ENCODE assay signal across 21 mouse cellular contexts in the genomic region with DNA sequence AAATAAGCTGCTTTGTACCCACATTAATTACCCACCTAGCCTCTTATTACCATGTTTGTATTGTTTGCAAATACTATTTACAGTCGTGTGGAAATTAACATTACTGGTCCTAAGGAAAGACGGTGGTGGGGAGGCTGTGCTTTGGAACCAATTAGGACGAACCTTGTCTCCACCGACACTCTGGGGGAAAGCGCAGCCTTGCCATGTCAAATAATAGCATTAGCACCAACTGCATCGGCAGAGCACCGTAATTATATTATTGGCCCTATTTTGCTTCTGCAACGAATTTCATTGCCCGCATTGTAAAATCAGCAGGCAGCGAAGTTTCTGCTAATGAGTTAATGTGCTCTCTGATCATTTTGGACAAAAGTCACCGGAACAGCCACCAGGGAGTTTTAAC.
DNase-seq lines count a peak whose midpoint lies in the region; ATAC-seq and TF ChIP-seq lines count a peak whose summit lies in the region.
"Had no signal": no experiment of that assay in that cellular context is flagged by ENCODE, and none has a peak within 500 bp of the region (broad histone marks: within the 10 kb centered on the region; RNA-seq: fewer than 3 reads in every experiment).

No protein-coding gene starts in this region.

- no peak overlapping the region for H3K9ac ChIP-seq in hindbrain, embryonic 14.5 days
- no peak overlapping the region for H3K9ac ChIP-seq in hindbrain, postnatal 0 days (replicated peaks; ENCODE audit: low read length)
- H3K9ac ChIP-seq: embryonic facial prominence, embryonic 12.5 days; liver, embryonic 15.5 days; lung, embryonic 14.5 days had no signal

- DNase-seq in hindbrain, embryonic 14.5 days (ENCODE audit: low spot score) = peak; percentile 28
- DNase-seq in hindbrain, postnatal 0 days (ENCODE audit: low spot score) = no peak
- DNase-seq in retina, postnatal 1 day = peak; percentile 41
- DNase-seq in retina, embryonic 14.5 days (ENCODE audit: low spot score) = no peak
- no peak for DNase-seq in limb, embryonic 10.5 days (ENCODE audit: low spot score)
- DNase-seq in kidney, adult 2 months = no peak
- no peak for DNase-seq in embryo, embryonic 11 days
- DNase-seq: adrenal gland, adult 2 months; B cell, adult 2 months; cerebellum, adult 8-10 months; cerebellum, postnatal 25 days; kidney, adult 9 months; kidney, postnatal 10 days; layer of hippocampus, postnatal 36 days; lung, embryonic 14.5 days; lung, postnatal 14 days; thymus, postnatal 4 days had no signal

- H3K36me3 ChIP-seq in hindbrain, embryonic 14.5 days (replicated peaks; ENCODE audit: control insufficient read depth, insufficient read depth) = no peaks in the 10 kb centered on the region
- no peaks in the 10 kb centered on the region for H3K36me3 ChIP-seq in hindbrain, postnatal 0 days (ENCODE audit: insufficient read depth, low read length)
- no peaks in the 10 kb centered on the region for H3K36me3 ChIP-seq in limb, embryonic 10.5 days
- no peaks in the 10 kb centered on the region for H3K36me3 ChIP-seq in kidney, adult 2 months (ENCODE audit: control insufficient read depth, insufficient read depth, low read length)
- H3K36me3 ChIP-seq: embryonic facial prominence, embryonic 12.5 days; liver, embryonic 15.5 days had no signal

- H3K4me1 ChIP-seq in hindbrain, embryonic 14.5 days (replicated peaks; ENCODE audit: control insufficient read depth, insufficient read depth, low read length) = no peaks in the 10 kb centered on the region; the same call in 1 of the 2 replicates
- H3K4me1 ChIP-seq in hindbrain, postnatal 0 days (ENCODE audit: insufficient read depth, low read length) = no peaks in the 10 kb centered on the region
- peaks cover 57% of the 10 kb centered on the region for H3K4me1 ChIP-seq in limb, embryonic 10.5 days
- H3K4me1 ChIP-seq in kidney, adult 2 months (ENCODE audit: control insufficient read depth, insufficient read depth, low read length) = no peaks in the 10 kb centered on the region
- H3K4me1 ChIP-seq: embryonic facial prominence, embryonic 12.5 days; liver, embryonic 15.5 days had no signal

- no peaks in the 10 kb centered on the region for H3K9me3 ChIP-seq in hindbrain, embryonic 14.5 days (ENCODE audit: control insufficient read depth, low read length)
- H3K9me3 ChIP-seq in hindbrain, postnatal 0 days (ENCODE audit: low read length) = no peaks in the 10 kb centered on the region
- no peaks in the 10 kb centered on the region for H3K9me3 ChIP-seq in limb, embryonic 10.5 days (replicated peaks)
- H3K9me3 ChIP-seq: embryonic facial prominence, embryonic 12.5 days; liver, embryonic 15.5 days had no signal

- no peak overlapping the region; the same call in 1 of the 2 replicates for H3K27ac ChIP-seq in hindbrain, embryonic 14.5 days
- no peak overlapping the region for H3K27ac ChIP-seq in hindbrain, postnatal 0 days
- H3K27ac ChIP-seq in limb, embryonic 10.5 days = peak overlapping the region; percentile 56; the same call in 1 of the 2 replicates
- H3K27ac ChIP-seq in kidney, adult 2 months (ENCODE audit: insufficient read depth, low read depth, low read length) = no peak overlapping the region
- H3K27ac ChIP-seq: embryonic facial prominence, embryonic 12.5 days; liver, embryonic 15.5 days had no signal

- no peak for ATAC-seq in hindbrain, embryonic 14.5 days (ENCODE audit: low FRiP score)
- no peak for ATAC-seq in hindbrain, postnatal 0 days
- ATAC-seq: activated CD4-positive, CD25-positive, alpha-beta regulatory T cell, adult 4 months; intestine, embryonic 16.5 days had no signal

- H3K27me3 ChIP-seq in hindbrain, embryonic 14.5 days (ENCODE audit: control insufficient read depth, insufficient read depth, low read length) = no peaks in the 10 kb centered on the region
- no peaks in the 10 kb centered on the region for H3K27me3 ChIP-seq in hindbrain, postnatal 0 days (ENCODE audit: insufficient read depth, low read length)
- H3K27me3 ChIP-seq in limb, embryonic 10.5 days (ENCODE audit: low read depth, poor library complexity, severe bottlenecking) = peaks cover 5% of the 10 kb centered on the region; the same call in 1 of the 2 replicates
- no peaks in the 10 kb centered on the region for H3K27me3 ChIP-seq in kidney, adult 2 months (replicated peaks; ENCODE audit: control insufficient read depth, insufficient read depth, low read length)
- H3K27me3 ChIP-seq: embryonic facial prominence, embryonic 12.5 days; liver, embryonic 15.5 days had no signal

- H3K4me3 ChIP-seq in hindbrain, embryonic 14.5 days (replicated peaks; ENCODE audit: low read length) = no peak overlapping the region
- no peak overlapping the region for H3K4me3 ChIP-seq in hindbrain, postnatal 0 days (ENCODE audit: low read length)
- H3K4me3 ChIP-seq in limb, embryonic 10.5 days = no peak overlapping the region
- H3K4me3 ChIP-seq in kidney, adult 2 months (ENCODE audit: insufficient read depth, low read depth, low read length) = no peak overlapping the region
- H3K4me3 ChIP-seq: embryonic facial prominence, embryonic 12.5 days; liver, embryonic 15.5 days had no signal

- no peak for TF ChIP-seq CTCF in hindbrain, postnatal 0 days (IDR thresholded peaks at IDR 0.05; ENCODE audit: low read depth)
- TF ChIP-seq CTCF in kidney, adult 2 months (conservative IDR thresholded peaks at IDR 0.05; ENCODE audit: insufficient read depth, insufficient read length, low read depth, low read length) = no peak

- no peak for TF ChIP-seq POLR2A in kidney, adult 2 months (IDR thresholded peaks at IDR 0.05; ENCODE audit: low read depth, low read length)

- H3K4me2 ChIP-seq in hindbrain, embryonic 14.5 days (replicated peaks) = no peak overlapping the region
- H3K4me2 ChIP-seq in hindbrain, postnatal 0 days (ENCODE audit: low read depth, low read length) = no peak overlapping the region
- H3K4me2 ChIP-seq: embryonic facial prominence, embryonic 12.5 days; liver, embryonic 15.5 days; lung, embryonic 14.5 days had no signal

- 33% methylated on average over 11 of the region's 11 CpGs for WGBS in hindbrain, embryonic 14.5 days
- 42% methylated on average over 11 of the region's 11 CpGs for whole genome bisulfite sequencing in hindbrain, postnatal 0 days
- WGBS in limb, embryonic 10.5 days = 32% methylated on average over 11 of the region's 11 CpGs
- WGBS in kidney, adult 2 months = 88% methylated on average over 11 of the region's 11 CpGs

Comparison
In these comparisons a context has a peak if more than half of its experiments do, and no peak if none do; other contexts are left out.
1. DNase-seq: peak in hindbrain, embryonic 14.5 days (single experiment) and retina, postnatal 1 day (single experiment); none in hindbrain, postnatal 0 days (single experiment), retina, embryonic 14.5 days (single experiment), limb, embryonic 10.5 days (single experiment), kidney, adult 2 months (single experiment) and embryo, embryonic 11 days (single experiment).